Mouse (Mus musculus): ENCODE measurements around the gene Abcg5.
A peak's percentile ranks its signal among the peaks of the same experiment; 100 is the strongest.

Gene Abcg5

DNA sequence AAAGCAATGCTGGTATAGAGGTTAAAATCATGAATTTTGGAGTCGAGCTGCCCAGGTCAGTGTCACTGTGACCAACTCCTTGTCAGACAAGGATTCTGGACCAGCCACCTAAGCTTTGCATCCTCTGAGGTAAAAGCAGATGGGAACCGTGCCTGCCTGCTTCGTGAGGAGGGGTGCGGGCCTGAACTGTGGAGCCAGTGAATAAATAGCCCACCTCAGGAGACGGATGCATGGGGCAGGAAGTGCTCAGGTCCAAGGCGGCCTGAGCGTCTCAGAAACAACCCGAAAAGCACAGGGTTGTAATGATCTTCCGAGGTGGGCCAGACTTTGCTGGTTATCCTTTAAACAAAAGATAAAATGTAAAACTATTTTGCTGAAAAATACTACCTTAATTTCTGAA, 37.7 kb downstream of the Abcg5 start:
- no peak for DNase-seq (ENCODE audit: low spot score in 2 of 2)

DNA sequence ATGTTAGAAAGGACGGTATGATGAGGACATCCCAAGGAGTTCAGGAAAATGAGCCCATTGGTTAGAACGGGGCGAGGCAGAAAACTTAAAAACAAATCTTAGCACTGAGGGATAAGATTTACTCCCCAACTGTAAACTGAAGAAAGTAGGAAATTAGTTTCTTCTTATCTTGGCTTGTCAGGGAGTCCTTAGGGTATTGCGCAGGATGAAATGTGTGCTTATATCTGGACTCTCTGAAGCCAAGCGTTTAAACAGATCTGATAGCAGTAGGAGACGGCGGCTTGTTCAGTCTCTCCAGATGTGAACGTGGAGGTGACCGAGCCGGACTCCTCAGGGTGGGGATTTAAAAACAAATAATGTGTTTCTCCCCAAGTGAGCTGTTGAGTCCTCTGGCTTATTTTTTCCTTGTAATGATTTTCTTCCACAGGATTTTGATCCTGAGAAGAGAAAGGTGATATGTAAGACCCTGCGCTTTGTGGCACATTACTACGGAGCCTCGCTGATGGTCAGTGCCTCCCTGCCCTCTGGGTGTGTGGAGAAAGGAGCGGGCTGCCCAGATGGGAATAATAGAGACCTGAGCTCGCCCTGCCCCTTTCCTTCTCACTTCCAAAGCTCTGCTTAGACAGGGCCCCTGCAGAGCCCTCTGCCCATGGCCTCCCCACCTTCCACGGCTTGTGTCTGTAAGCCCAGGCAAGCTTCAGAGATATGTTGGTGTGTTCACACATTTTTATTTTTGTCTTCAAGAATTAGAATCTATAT, 38.3 kb downstream of the Abcg5 start:
- no peak for DNase-seq (ENCODE audit: low spot score in 2 of 2)

DNA sequence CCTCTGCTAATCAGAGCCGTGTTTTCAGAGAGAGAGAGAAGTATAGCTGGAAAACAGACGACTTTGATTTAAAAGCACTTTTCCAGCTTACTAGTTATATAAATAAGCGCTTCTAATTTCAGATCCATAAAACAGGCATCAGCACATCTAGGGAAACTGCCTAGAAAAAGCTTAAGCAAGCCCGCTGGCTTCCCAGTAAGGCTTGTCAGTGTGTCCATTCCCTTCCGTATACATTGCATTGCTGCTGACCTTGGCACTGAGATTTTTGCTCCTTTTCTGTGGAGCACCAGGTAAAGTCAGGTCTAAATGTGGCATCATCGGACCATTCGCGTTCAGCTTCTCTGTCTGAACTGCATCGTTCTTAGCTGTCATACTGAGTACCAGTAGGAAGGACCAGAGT, 40.5 kb downstream of the Abcg5 start:
- no peak for DNase-seq (ENCODE audit: low spot score in 2 of 2)

DNA sequence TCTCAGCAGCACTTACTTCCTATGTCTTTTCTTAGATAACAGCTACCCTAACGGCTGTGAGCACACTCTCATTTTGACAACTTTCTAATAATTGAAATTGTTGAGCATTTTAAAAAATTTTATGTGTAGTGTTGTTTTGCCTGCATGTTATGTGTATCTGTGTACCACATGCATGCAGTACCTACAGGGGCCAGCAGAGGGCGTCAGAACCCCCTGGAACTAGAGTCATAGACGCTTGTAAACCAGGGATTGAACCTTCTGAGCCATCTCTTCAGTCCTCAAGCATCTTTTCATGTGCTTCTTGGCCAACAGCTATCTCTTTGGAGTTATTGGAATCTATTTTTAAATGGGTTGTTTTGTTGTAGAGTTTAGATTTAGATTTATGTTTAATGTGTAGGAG, 40.9 kb downstream of the Abcg5 start:
- DNase-seq (ENCODE audit: low spot score in 2 of 2): peak; percentile 35 to 63

DNA sequence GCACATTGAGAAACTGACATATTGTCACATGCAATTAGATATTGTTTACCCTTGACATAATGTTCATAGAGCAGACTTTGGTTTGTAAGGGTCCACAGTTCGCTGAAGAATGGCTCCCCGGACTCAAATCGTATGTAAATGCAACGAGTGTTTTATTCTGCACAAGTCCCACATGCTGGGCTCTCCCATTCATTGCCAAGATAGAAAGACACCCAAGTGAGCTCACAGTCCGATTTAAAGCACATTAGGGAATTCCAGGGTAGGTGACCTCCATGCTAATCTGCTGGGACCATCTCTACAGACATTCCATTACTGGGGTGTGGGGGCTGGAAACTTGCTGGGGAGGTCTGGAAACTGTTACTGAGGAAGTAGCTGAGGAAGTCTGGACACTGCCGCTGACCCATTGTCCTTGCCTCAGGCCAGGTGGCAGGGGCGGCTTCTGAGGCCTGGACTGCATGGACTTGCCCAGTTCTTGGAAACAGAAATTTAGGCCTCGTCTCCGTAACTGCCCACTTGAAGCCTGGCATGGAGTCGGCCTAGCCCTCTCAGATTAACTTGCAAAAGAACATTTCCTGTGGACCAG, 42.9 kb downstream of the Abcg5 start:
- DNase-seq (ENCODE audit: low spot score in 2 of 2): no peak

DNA sequence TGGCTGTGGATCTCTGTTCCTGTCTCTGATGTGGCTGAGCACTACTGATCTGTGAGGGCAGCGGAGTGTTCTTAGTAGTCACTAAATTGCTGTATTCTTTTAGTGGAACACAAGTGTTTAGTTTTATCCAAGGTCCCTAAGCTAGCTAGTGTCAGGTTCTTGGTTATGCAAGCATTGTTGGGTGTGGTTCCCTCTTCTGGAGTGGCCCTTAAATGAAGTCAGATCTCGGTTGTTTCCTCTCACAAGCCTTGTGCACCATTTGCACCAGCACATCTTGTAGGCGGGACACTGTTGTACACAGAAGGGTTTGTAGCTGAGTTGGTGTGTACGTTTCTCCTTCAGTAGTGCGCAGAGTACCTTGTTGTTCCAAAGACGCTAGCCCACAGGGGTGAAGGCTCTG, 44.8 kb downstream of the Abcg5 start:
- no peak for DNase-seq (ENCODE audit: low spot score in 2 of 2)

DNA sequence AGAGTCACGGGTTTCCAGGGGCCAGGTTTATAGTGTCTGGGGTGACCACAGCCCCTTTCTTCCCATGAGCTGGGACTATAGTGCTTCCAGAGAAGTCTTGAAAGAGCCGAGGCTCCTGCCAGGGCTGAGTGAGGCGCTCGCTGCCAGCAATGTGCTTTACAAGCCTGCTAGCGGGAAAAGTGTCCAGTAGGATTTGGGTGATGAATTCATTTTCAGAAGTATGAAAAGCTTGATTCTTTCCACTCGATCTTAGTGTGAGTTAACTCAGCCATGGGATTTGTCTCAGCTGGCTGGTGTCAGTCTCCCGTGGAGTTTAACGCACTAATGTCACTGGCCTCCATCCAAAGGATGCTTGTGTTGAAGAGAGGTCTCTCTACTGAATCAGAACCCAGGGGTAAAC, 46.5 kb downstream of the Abcg5 start:
- no peak for DNase-seq (ENCODE audit: low spot score in 2 of 2)

DNA sequence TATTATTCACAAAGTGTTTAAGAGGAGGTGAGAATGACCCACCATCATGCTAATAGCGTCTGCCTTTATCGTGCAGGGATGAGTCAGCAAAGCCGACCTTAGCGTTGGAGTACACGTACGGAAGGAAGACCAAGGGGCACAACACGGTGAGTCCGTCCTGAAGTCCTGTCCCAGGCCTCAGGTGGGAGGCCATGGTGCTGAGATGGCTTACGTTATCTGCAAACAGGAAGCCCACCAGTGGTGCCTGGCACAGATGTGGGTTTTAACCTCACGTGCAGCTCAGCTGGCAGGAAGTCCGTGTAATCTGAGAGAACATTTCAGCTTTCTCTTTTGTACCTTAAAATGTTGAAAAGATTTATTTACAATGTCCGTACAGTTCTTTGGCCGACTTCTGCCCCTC, 49.4 kb downstream of the Abcg5 start:
- peak; percentile 33 to 48 for DNase-seq (ENCODE audit: low spot score in 2 of 2)

DNA sequence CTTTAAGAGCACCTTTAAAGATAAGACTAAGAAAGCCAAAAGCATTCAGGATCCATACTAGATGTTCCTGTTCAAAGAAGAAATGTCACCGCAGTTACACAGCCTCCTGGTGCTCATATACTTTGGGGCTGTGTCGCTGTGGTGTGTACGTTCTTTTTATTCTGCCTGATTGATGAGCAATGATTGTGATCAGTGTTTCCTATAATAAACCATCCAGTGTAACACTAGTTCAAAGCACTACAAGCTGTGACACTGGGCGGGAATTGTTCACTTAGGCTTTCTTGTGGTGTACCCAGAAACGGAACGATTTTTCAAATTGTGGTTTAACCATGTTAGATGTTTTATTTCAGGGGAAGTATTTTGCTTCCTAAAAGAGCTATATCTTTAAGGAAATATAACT, 51.0 kb downstream of the Abcg5 start:
- DNase-seq (ENCODE audit: low spot score in 2 of 2): no peak

DNA sequence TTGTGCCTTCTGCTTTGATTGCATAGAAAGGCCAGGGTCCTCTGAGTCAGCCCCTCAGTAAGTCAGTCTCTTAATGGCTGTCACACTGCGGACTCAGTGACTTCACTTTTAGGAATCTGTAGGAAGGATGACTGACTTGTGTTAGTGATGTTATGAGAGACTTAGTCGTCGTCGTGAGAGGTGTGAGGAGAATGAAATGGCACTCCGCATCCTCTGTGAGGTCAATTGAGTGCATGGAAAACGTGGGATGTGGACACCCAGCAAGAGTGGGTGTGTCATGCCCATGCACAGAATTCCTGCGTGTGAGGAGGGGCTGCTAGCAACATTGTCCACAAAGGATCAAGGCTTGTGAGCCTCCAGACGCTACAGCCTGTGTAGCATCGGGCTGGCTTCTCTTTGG, 54.2 kb downstream of the Abcg5 start:
- no peak for DNase-seq (ENCODE audit: low spot score in 2 of 2)

DNA sequence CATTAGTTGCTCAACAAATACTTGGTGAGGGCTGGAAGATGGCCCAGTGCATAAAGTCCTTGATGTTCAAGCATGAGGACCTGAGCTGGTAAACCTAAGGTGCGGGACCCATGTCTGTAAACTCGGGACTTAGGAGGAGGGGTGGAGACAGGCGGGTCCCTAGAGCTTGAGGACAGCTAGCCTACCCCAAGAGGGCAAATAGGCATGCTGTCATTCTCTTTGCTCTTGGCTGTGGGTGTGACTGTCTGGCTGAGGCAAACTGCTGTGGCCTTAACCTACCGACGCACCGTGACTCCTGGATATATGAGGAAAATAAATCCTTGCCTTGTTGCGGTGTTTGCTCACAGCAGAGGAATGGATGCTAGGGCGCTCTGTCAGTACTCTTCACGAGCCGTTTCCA, 55.1 kb downstream of the Abcg5 start:
- DNase-seq (ENCODE audit: low spot score in 2 of 2): no peak

DNA sequence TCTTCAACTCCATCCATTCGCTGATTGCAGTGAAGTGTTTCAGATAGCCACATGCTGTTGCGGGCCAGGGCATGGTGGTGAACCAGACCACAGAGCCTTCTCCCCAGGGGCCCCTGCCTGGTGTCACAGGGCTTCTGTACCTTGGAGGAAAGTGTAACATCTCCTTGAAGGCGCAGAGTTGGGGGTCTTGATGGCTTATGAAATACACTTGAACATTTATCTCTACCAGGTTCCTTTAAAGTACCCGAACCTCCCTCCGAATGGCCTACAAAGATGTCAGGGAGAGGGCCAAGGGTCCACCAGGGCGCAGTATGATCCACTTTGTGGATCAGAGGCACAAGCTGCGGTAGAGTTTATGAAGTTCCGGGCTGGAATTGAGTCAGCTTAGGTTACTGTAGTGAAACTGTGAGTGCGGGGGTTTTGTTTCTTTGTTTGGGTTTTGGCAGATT, 55.9 kb downstream of the Abcg5 start:
- DNase-seq (ENCODE audit: low spot score in 2 of 2): no peak

DNA sequence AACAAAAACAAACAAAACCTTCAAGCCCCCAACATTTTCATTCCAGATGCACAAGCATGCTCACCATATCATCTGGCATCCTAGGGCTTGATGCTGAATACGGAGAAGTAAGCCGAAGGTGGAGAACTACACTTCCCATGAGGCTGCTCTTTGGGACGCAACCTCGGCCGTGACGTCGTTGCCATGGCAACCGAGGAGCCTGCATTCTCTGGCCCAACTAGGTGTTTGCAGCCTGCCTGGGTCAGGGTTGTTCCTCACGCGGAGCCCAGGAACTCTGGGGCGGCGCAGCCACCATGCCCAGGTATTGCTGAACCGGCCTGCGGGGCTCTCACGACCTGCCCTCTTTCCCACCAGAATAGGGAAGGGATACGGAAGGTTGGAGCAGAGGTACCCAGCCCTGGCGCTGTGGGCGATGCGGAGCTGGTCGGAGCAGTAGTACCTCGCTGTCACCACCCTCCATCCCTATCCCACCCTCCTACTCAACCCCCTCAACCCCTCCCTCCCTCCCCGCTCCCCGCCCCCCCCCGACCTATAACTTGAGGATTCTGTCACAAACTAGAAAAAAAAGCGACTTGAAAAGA, 56.4 kb downstream of the Abcg5 start, which contains the start of gene Dync2li1:
Dync2li1 (plus strand) TSS at position 221 of the 581 bp plus-strand sequence.
- peak; percentile 75 to 83 for DNase-seq (ENCODE audit: low spot score in 2 of 2)

DNA sequence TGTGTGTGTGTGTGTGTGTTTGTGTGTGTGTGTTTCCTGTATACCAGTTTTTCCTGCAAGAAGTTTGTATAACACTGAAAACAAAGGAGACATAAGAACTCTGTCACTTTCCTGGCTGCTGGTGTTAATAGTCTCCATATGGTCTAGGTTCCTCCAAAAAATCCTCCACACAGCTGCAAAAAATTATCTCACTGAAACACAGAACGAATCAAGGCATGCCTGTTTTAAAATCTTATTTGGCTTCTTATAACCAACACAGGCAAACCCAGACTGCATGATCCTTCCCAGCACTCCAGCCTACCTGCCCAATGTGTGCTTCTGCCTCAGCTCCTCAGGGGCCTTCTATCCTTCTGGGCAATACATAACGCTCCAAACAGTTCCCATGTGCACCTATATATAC, 59.9 kb downstream of the Abcg5 start:
- no peak for DNase-seq (ENCODE audit: low spot score in 2 of 2)

DNA sequence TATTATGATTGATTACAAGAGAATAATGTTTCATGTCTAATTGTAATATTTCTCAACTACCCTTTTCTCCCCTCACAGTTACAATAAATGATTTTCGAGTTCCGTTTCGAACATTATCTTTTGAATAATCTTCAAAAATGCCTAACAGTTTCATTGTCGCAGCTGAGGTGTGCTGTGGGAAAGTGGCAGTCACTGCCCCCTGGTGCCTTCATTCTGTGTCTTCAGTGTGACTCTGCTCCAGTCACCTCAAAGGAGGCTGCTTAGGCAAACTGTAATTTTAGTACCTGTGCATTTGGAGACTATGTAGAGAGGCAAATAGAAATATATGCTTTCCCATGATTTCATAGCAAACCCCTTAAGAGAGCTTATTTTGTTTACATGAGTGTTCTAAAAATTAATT, 60.8 kb downstream of the Abcg5 start:
- no peak for DNase-seq (ENCODE audit: low spot score in 2 of 2)

DNA sequence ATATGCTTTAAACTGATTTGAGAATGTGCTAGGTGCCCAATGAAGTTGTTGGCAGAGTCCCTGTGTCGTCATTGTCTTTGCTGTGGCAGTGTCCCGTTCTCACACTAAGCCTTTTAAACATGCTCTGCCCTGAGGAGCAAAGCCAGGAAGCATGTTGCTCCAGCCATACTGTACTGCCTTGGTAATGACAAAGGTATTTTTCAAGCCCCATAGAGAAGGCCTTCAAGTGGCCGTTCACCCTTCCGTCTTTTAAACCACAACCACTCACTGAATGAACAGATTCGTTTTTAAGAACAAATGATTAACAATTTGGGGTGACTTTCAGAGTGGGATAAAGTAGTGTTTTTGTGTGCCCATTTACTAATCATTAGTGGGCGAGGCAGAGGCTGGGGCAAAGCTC, 61.6 kb downstream of the Abcg5 start:
- no peak for DNase-seq (ENCODE audit: low spot score in 2 of 2)

DNA sequence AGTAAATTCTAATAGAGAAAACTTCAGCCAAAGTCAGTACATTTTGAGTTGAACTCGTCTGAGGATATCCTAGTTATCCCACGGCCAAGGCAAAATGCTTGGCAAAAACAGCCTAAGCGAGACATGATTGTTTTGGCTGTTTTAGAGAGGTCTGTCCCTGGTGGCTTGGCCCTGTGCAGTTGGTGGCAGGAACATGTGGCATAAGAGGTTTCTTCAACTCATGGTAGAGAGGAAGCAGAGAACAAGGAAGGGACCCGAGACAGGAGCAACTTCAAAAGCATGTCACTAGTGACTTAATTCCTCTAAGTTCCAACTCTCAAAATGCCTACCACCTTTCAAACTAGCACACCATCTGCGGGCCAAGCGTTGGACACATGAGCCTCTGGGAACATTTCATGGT, 62.2 kb downstream of the Abcg5 start:
- no peak for DNase-seq (ENCODE audit: low spot score in 2 of 2)

DNA sequence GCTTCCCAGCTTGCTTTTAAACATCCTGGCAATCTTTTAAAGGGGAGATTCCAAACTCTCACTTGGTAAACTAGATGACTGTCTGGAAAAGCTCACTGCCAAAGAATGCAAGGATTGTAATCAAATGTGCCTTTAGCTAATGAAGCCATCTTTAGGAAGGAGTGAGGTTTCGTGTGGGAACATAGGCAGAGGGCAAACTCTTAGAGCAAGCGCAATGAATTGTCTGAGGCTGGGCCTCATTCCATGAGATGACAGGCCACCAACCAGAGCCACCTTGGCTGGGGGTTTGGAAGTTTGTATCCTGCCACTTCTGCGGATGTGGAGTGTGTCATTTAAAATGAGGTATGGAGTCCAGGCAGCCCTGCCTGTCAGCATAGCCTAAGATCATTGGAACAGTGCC, 62.7 kb downstream of the Abcg5 start:
- no peak for DNase-seq (ENCODE audit: low spot score in 2 of 2)

DNA sequence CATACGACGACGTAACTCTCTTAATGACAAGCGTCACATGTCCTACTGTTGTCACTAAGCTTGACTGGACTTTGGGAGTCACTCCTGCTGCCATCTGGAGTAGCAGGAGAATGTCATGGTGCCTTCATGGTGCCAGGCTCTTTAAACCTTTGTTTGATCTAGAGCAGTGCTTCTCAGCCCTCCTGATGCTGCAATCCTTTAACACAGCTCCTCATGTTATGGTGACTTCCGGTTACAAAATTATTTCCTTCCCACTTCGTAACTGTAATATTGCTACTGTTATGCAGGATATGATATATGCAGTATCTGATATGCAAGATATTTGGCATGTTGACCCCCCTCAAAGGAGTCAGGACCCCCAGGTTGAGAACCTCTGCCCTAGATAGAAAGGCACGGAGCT, 63.7 kb downstream of the Abcg5 start:
- DNase-seq (ENCODE audit: low spot score in 2 of 2): no peak

DNA sequence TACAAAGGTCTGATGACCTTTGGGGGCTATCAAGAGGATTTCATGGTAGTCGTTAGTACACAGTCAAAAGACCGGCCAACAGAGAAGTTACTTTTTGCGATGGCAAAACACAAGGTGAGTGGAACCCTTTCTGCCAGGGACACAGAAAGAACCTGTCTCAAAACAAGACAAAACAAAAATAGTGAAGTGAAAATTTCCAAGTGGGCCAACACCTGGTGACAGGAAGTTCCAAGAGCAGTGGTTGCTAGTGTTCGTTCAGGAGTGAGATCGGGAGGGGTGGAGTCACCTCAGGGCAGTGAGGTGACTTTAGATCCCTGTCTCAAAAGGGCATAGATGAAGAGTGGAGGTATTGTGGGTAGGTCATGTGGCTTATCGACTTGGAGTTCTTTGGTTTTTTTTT, 64.9 kb downstream of the Abcg5 start:
- DNase-seq (ENCODE audit: low spot score in 2 of 2): no peak

DNA sequence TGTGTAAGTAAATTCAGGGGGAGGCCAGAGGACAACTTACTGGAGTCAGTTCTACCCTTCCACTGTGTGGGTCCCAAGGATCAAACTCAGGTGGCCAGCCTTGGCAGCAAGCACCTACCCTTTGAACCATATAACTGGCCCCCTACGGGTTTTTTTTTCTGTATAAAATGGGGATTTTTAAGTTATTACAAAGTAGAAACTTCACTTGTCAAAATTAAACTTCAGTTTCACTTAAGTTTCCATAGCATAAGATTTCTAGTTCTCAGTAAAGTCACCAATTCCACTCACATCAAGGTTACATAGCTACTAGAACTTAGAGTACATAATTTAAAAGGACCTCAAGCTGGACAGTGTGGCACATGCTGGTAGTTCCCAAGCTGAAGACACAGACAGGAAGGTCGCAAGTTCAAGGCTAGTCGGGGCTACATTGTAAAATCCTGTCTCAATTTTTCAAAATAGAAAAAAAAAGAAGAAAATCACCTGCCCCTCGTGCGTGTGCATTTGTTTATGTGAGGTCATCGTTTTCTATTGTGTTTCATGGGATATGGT, 66.2 kb downstream of the Abcg5 start:
- DNase-seq (ENCODE audit: low spot score in 2 of 2): no peak

DNA sequence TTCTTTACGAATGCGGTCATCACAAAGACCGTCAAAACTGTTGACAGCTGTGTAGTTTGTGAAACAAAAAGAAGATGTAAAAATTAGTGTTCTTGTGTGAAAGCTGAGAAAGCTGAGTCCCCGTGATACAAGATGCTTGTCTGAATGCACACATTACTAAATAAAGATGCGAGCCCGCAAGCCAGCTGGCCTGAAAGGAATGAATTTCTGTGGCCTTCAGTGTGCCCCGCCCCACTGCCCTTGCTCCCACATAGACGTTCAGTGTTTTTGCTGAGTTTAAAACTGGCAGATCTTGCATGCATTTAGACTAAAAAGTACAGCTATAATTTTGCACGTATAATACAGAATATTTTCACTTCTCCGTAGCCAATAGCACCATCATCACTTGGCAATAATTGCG, 67.0 kb downstream of the Abcg5 start:
- no peak for DNase-seq (ENCODE audit: low spot score in 2 of 2)

DNA sequence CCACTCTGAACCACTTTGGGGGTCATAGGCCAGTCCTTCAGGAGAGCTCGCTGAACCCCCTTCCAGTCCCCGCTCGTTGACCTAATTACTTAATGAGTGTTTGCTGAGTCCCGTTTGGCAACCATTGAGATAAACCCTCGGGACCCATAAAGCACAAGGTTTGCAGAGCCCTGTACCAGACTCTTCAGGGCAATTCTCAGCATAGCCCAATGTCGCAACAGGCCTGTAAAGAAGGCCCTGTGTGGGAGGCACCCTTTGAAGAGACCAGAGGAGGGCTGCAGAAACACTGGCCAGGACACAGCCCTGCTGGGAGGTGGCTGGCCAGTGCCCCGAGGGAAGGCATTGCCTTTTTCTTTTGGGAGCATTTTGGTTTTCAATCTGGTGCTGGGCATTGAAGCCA, 70.8 kb downstream of the Abcg5 start:
- DNase-seq (ENCODE audit: low spot score in 2 of 2): no peak
